Mouse (Mus musculus): ENCODE measurements around the gene Slc9a3r2. TPM values are rescaled to one million over a fixed set of nuclear protein-coding genes. Genes with fewer than 3 reads are reported as not detected.

The Slc9a3r2 gene
- 26.4 and 32.7 TPM in 2 replicates for polyA plus RNA-seq (2012; rRNA removed)

DNA sequence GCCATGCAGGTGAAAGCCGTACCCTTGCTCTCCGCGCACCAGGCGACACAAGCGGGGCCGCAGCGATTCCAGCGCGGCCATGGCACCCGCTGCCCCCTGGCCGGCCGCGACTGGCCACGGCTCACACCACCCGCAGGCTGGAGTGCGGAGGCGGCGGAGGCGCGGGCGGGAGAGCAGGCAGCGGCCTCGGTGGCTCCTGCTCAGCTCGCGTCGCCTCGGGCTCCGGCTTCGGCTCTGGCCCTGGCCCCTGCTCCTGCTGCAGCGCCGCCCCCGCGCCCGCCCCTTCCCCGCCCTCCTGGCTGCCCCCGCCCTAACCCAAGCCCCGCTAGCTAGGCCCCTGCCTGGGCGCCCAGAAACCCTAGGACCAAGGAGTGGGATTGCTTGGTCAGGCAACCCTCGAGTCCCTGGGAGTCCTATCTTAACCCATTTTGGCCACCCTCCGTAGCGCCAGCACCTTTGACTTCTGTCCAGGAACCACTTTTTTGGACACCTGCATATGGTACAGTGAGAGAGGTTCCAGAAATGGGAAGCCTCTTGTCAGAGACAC lies at the start of gene Slc9a3r2:
TSS of gene Slc9a3r2 (minus strand) at position 258 of the 547 bp plus-strand sequence.

DNA sequence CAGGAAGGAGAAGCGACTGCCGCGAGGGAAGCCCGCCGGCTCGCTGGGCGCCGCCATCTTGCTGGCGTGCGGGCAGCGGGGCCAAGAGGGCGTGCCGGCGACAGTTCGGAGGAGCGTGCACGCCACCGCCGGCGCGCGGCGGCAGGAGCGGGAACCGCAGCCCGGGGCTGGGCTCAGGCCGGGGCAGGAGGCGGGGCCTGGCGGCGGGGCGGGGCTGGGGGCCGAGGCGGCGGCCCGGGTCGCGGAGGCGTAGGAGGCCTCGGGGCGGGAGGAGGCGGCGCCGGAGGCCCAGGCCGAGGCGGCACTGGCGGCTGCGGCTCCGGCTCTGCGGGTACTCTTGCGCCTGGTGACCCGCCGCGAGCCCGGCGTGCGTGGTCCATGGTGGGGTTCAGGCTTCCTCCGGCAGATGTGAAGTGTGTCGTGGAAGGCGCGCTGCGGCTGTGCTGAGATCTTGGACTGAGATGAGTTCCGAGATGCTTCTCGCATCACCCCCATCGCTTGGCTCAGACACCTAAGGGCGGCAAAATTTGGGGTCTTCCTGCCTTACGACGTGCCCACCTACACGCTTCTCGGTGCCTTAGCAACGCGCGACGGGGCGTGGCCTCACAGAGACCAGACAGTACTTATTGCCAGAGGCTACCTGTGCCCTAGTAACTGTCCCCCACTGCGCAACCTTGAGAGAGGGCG lies 46.0 kb upstream of the Slc9a3r2 start, which contains the start of the genes Gfer and Noxo1:
TSS of gene Gfer (minus strand) at position 146 of the 687 bp plus-strand sequence.
TSS of gene Noxo1 (plus strand) at position 224 of the 687 bp plus-strand sequence.

DNA sequence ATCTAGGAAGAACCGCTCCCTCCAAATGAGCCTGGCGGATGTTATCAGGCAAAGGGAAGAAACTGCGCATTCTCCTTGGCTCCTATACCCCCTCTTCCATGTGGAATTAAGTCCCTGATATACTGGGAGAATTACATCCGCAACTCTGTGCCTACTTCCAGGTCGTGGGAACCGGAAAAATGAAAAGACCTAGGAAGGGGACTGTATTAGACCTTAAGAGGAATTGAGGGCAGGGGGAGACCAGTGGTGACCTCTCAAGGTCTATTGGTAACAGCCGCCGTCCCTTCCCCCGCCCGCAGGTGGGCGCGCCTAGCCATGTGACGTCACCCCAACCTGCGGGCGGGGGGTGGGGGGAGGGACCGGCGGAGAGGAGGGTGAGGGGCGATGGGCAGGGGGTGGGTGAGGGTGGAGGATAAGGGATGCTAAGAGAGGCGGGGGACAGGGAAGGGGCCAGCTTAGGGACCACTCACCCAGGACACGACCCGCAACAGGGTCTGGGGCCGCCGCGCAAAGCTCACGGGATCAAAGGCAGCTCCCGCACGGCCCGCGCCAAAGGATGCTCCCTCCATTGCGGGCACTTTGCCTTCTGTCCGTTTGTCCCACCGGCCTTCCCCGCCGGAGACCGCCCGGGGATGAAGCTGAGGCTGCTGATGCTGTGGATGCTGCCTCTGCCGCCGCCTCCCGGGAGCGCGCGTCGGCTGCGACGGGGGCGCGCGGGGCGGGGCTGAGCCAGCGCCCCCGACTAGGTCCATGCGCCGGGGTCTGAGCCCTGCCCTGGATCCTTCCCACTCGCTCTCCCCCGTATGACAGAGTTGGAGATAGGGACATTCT lies 39.3 kb upstream of the Slc9a3r2 start, which contains the start of gene Syngr3:
TSS of gene Syngr3 (minus strand) at position 705 of the 831 bp plus-strand sequence.

DNA sequence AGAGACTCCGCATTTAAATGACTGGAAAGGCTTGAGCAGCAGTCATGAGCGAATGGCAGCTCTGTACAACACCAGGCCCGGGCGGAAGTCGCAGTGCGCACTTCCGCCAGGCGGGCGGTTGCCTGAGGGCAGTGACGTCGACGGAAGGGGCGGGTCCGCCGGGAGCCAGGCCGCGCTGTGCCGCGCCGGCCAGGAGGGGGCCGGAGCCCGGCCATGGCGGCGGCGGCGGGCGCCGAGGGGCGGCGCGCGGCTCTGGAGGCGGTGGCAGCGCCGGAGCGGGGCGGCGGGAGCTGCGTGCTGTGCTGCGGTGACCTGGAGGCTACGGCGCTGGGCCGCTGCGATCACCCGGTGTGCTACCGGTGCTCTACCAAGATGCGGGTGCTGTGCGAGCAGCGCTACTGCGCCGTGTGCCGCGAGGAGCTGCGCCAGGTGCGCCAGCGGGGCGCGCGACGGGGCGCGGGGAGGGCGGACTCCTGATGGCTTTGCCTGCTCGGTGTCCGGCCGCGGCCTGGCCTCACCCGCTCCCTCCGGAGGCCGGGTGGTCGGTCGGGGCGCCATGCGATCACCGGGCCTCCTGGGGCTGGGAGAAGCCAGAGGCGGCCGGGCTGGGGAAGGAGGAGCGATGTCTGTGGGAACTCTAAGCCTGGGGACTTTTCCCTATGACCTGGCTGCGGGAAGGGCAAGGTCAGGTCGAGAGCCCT lies 19.6 kb upstream of the Slc9a3r2 start, which contains the start of gene Zfp598:
TSS of gene Zfp598 (plus strand) at position 143 of the 701 bp plus-strand sequence.

DNA sequence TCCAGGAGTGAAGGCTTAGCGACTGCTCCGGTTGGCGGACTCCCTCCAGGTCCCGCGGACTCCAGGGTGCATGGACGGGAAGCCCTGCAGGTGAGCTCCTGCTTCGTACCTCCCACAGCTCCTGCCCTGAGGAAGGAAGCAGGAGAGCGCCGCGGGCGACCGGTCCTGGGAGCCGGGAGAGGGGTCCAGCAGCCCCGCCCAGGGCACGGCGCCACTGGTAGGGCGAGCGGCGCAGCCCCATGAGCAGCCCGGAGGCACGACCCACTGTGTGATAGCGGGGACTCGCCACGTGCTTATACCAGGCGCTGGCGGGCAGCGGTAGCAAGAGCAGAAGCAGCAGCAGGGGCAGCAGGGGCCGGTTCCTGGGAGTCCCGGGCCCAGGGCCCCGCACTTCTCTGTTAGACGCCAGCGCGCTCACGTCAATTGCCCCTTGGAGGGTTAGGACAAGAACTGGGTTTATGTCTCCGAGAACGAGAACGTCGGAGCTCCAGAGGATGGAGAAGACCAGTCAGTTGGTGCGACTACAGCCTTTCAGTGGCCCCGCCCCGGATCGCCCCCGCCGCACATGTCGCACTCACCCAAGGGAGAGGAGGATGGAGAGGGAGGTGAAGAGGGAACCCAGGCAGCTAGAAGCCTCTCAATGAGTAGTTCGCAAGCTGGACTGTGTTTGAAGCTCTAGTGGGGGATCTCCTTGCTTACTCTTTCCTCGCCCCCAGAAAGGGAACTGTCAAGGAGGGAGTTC lies 8.1 kb upstream of the Slc9a3r2 start, which contains the start of gene Npw:
TSS of gene Npw (minus strand) at position 441 of the 742 bp plus-strand sequence.

DNA sequence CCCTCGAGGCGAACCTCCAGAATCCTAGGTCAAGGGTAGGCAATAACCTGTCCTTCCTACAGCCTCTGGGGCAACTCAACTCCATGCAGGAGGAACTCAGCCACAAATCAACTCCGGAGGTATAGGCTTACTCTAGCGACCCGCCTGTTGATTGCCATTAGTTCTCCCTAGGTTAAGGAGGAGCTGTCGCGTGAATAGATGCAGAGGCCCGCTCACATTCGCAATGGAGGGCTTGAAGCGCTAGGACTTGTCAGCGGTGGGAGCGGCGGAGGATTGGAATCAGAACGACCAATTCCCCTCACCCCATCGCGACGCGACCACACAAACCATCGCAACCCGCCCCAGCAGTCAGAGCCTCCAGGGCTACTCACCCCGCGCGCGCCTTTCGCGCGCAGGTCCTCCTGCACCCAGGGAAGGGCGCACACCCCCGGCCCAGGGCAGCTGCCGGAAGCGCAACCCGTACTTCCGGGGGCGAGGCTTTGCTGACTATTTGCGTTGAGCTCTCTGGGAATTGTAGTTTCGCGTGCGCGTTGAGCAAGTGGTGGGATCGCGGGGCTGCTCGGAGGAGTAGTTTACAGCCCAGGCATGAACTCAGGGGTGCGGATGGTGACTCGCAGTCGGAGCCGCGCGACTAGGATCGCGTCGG lies 17.8 kb downstream of the Slc9a3r2 start, which contains the start of the genes Tsc2 and Nthl1:
TSS of gene Tsc2 (minus strand) at position 464 of the 646 bp plus-strand sequence.
TSS of gene Nthl1 (plus strand) at position 514 of the 646 bp plus-strand sequence.

Other genes with a start within 250 kb of the Slc9a3r2 start
- gene Rnps1, start 235.8 kb downstream of the Slc9a3r2 start, polyA plus RNA-seq (2012; rRNA removed), result 387 and 433 TPM in 2 replicates
- 51.7 and 52.0 TPM in 2 replicates for gene Eci1, start 223.7 kb downstream of the Slc9a3r2 start, polyA plus RNA-seq (2012; rRNA removed)
- 11.3 and 13.6 TPM in 2 replicates for gene Dnase1l2, start 207.2 kb downstream of the Slc9a3r2 start, polyA plus RNA-seq (2012; rRNA removed)
- gene E4f1, start 180.0 kb downstream of the Slc9a3r2 start, polyA plus RNA-seq (2012; rRNA removed), result 45.4 and 62.2 TPM in 2 replicates
- gene Pgp, start 179.9 kb downstream of the Slc9a3r2 start, polyA plus RNA-seq (2012; rRNA removed), result 39.5 and 70.0 TPM in 2 replicates
- gene Bricd5, start 176.4 kb downstream of the Slc9a3r2 start, polyA plus RNA-seq (2012; rRNA removed), result 0.65 and 0.66 TPM in 2 replicates
- gene Mlst8, start 171.2 kb downstream of the Slc9a3r2 start, polyA plus RNA-seq (2012; rRNA removed), result 29.8 and 44.7 TPM in 2 replicates
- gene Caskin1, start 161.7 kb downstream of the Slc9a3r2 start, polyA plus RNA-seq (2012; rRNA removed), result 28.4 and 30.5 TPM in 2 replicates
- gene Traf7, start 122.4 kb downstream of the Slc9a3r2 start, polyA plus RNA-seq (2012; rRNA removed), result 155 and 253 TPM in 2 replicates
- gene Rab26, start 116.1 kb downstream of the Slc9a3r2 start, polyA plus RNA-seq (2012; rRNA removed), result 1.1 and 1.8 TPM in 2 replicates
- gene Pkd1, start 100.5 kb downstream of the Slc9a3r2 start, polyA plus RNA-seq (2012; rRNA removed), result 40.1 and 43.7 TPM in 2 replicates
- 98.5 and 150 TPM in 2 replicates for gene Tsc2, start 17.7 kb downstream of the Slc9a3r2 start, polyA plus RNA-seq (2012; rRNA removed)
- gene Nthl1, start 17.6 kb downstream of the Slc9a3r2 start, polyA plus RNA-seq (2012; rRNA removed), result 21.1 and 22.2 TPM in 2 replicates
- gene Npw, start 8.1 kb upstream of the Slc9a3r2 start, polyA plus RNA-seq (2012; rRNA removed), result 0.26 TPM in 1 of 2 replicates, not detected in the other
- gene Zfp598, start 19.4 kb upstream of the Slc9a3r2 start, polyA plus RNA-seq (2012; rRNA removed), result 71.2 and 73.0 TPM in 2 replicates
- gene Syngr3, start 39.6 kb upstream of the Slc9a3r2 start, polyA plus RNA-seq (2012; rRNA removed), result 4.9 and 6.7 TPM in 2 replicates
- gene Gfer, start 45.8 kb upstream of the Slc9a3r2 start, polyA plus RNA-seq (2012; rRNA removed), result 30.2 and 39.5 TPM in 2 replicates
- 6.4 and 7.1 TPM in 2 replicates for gene Noxo1, start 45.9 kb upstream of the Slc9a3r2 start, polyA plus RNA-seq (2012; rRNA removed)
- gene Tbl3, start 57.3 kb upstream of the Slc9a3r2 start, polyA plus RNA-seq (2012; rRNA removed), result 66.5 and 85.6 TPM in 2 replicates
- 0.63 and 0.70 TPM in 2 replicates for gene Rnf151, start 67.7 kb upstream of the Slc9a3r2 start, polyA plus RNA-seq (2012; rRNA removed)
- 2,876 and 3,382 TPM in 2 replicates for gene Rps2, start 67.8 kb upstream of the Slc9a3r2 start, polyA plus RNA-seq (2012; rRNA removed)
- 177 and 184 TPM in 2 replicates for gene Ndufb10, start 74.2 kb upstream of the Slc9a3r2 start, polyA plus RNA-seq (2012; rRNA removed)
- gene Rpl3l, start 77.5 kb upstream of the Slc9a3r2 start, polyA plus RNA-seq (2012; rRNA removed), result 0.07 TPM in 1 of 2 replicates, not detected in the other
- 27.4 and 35.8 TPM in 2 replicates for gene Msrb1, start 86.3 kb upstream of the Slc9a3r2 start, polyA plus RNA-seq (2012; rRNA removed)
- 0.42 and 0.88 TPM in 2 replicates for gene Hs3st6, start 102.7 kb upstream of the Slc9a3r2 start, polyA plus RNA-seq (2012; rRNA removed)
- 0.12 and 0.19 TPM in 2 replicates for gene Meiob, start 154.0 kb upstream of the Slc9a3r2 start, polyA plus RNA-seq (2012; rRNA removed)
- 22.7 and 23.0 TPM in 2 replicates for gene Hagh, start 189.8 kb upstream of the Slc9a3r2 start, polyA plus RNA-seq (2012; rRNA removed)
- 15.9 and 17.5 TPM in 2 replicates for gene Fahd1, start 200.0 kb upstream of the Slc9a3r2 start, polyA plus RNA-seq (2012; rRNA removed)
- 0.09 and 0.22 TPM in 2 replicates for gene Igfals, start 215.7 kb upstream of the Slc9a3r2 start, polyA plus RNA-seq (2012; rRNA removed)
- 28.1 and 32.5 TPM in 2 replicates for gene Nubp2, start 236.0 kb upstream of the Slc9a3r2 start, polyA plus RNA-seq (2012; rRNA removed)
- 28.8 and 42.0 TPM in 2 replicates for gene Spsb3, start 236.3 kb upstream of the Slc9a3r2 start, polyA plus RNA-seq (2012; rRNA removed)
- 34.6 and 35.0 TPM in 2 replicates for gene Eme2, start 244.8 kb upstream of the Slc9a3r2 start, polyA plus RNA-seq (2012; rRNA removed)
- gene Mrps34, start 244.8 kb upstream of the Slc9a3r2 start, polyA plus RNA-seq (2012; rRNA removed), result 85.7 and 98.3 TPM in 2 replicates
- 48.4 and 48.7 TPM in 2 replicates for gene Nme3, start 246.2 kb upstream of the Slc9a3r2 start, polyA plus RNA-seq (2012; rRNA removed)